Mouse (Mus musculus): Measurements from ENCODE around the gene Rtcb. TPM values are rescaled to one million over a fixed set of nuclear protein-coding genes. Genes with fewer than 3 reads are reported as not detected.

Gene Rtcb
- polyA plus RNA-seq, 2 experiments, result 172 to 174 TPM

- Histone ChIP-seq H3K9me3 (ENCODE audit: control insufficient read depth, low read length) (no peaks in the 10 kb centered on the region), H3K4me1 (ENCODE audit: control insufficient read depth, insufficient read depth, low read length) (no peaks in the 10 kb centered on the region), H3K27ac (replicated peaks; ENCODE audit: low read depth, low read length) (no peak overlapping the region), H3K4me2 (replicated peaks; ENCODE audit: low read depth, low read length, severe bottlenecking) (no peak overlapping the region), H3K4me3 (replicated peaks; ENCODE audit: low read length) (no peak overlapping the region), H3K9ac (ENCODE audit: low read depth, low read length, severe bottlenecking) (no peak overlapping the region), H3K36me3 (ENCODE audit: control insufficient read depth, insufficient read depth, low read length) (peaks cover 90% of the 10 kb centered on the region), H3K27me3 (ENCODE audit: control insufficient read depth, insufficient read depth, low read length) (no peaks in the 10 kb centered on the region)
- no peak for ATAC-seq (ENCODE audit: low FRiP score, low read depth)
- no peak for DNase-seq (ENCODE audit: low spot score)
- WGBS, result 95% methylated on average over 8 of the region's 8 CpGs
- no peak for TF ChIP-seq POLR2A (IDR thresholded peaks at IDR 0.05; ENCODE audit: borderline replicate concordance, extremely low read depth, insufficient read depth, insufficient read length)
Measured at GRCm38 (mm10) chr10:85948483-85949196, 9.0 kb downstream of the Rtcb start.

- ATAC-seq (ENCODE audit: low FRiP score, low read depth), result no peak
- no peak for TF ChIP-seq POLR2A (IDR thresholded peaks at IDR 0.05; ENCODE audit: borderline replicate concordance, extremely low read depth, insufficient read depth, insufficient read length)
- no peaks in the 10 kb centered on the region for H3K27me3 ChIP-seq (ENCODE audit: control insufficient read depth, insufficient read depth, low read length)
- H3K36me3 ChIP-seq (ENCODE audit: control insufficient read depth, insufficient read depth, low read length), result peaks cover 52% of the 10 kb centered on the region
- no peak overlapping the region for H3K27ac ChIP-seq (replicated peaks; ENCODE audit: low read depth, low read length)
- 0 out of 2 replicates have a peak, but pooled peaks cover 6% of the 10 kb centered on the region for H3K9me3 ChIP-seq (ENCODE audit: control insufficient read depth, low read length)
- H3K4me1 ChIP-seq (ENCODE audit: control insufficient read depth, insufficient read depth, low read length), result no peaks in the 10 kb centered on the region
- H3K4me3 ChIP-seq (replicated peaks; ENCODE audit: low read length), result no peak overlapping the region
- no peak overlapping the region for H3K9ac ChIP-seq (ENCODE audit: low read depth, low read length, severe bottlenecking)
- 83% methylated on average over 6 of the region's 6 CpGs for WGBS
- no peak overlapping the region for H3K4me2 ChIP-seq (replicated peaks; ENCODE audit: low read depth, low read length, severe bottlenecking)
- no peak for DNase-seq (ENCODE audit: low spot score)
Measured at GRCm38 (mm10) chr10:85936280-85936965, 21.2 kb downstream of the Rtcb start.

- peaks cover 4% of the 10 kb centered on the region; the same call in 1 of the 2 replicates for H3K4me1 ChIP-seq (ENCODE audit: control insufficient read depth, insufficient read depth, low read length)
- H3K4me3 ChIP-seq (replicated peaks; ENCODE audit: low read length), result no peak overlapping the region
- no peak overlapping the region for H3K9ac ChIP-seq (ENCODE audit: low read depth, low read length, severe bottlenecking)
- H3K9me3 ChIP-seq (ENCODE audit: control insufficient read depth, low read length), result no peaks in the 10 kb centered on the region
- TF ChIP-seq POLR2A (IDR thresholded peaks at IDR 0.05; ENCODE audit: borderline replicate concordance, extremely low read depth, insufficient read depth, insufficient read length), result no peak
- no peak for DNase-seq (ENCODE audit: low spot score)
- H3K27ac ChIP-seq (replicated peaks; ENCODE audit: low read depth, low read length), result no peak overlapping the region
- peaks cover 17% of the 10 kb centered on the region for H3K27me3 ChIP-seq (ENCODE audit: control insufficient read depth, insufficient read depth, low read length)
- ATAC-seq (ENCODE audit: low FRiP score, low read depth), result no peak
- WGBS, result 91% methylated on average over 11 of the region's 11 CpGs
- H3K4me2 ChIP-seq (replicated peaks; ENCODE audit: low read depth, low read length, severe bottlenecking), result no peak overlapping the region
- H3K36me3 ChIP-seq (ENCODE audit: control insufficient read depth, insufficient read depth, low read length), result no peaks in the 10 kb centered on the region
Measured at GRCm38 (mm10) chr10:85929962-85930361, 27.7 kb downstream of the Rtcb start.

- peak overlapping the region; percentile 54 for H3K4me3 ChIP-seq (replicated peaks; ENCODE audit: low read length)
- H3K4me2 ChIP-seq (replicated peaks; ENCODE audit: low read depth, low read length, severe bottlenecking), result peak overlapping the region; percentile 98
- ATAC-seq (ENCODE audit: low FRiP score, low read depth) (no peak), DNase-seq (ENCODE audit: low spot score) (no peak)
- no peak for TF ChIP-seq POLR2A (IDR thresholded peaks at IDR 0.05; ENCODE audit: borderline replicate concordance, extremely low read depth, insufficient read depth, insufficient read length)
- H3K27me3 ChIP-seq (ENCODE audit: control insufficient read depth, insufficient read depth, low read length), result peaks cover 17% of the 10 kb centered on the region
- WGBS, result 37% methylated on average over 11 of the region's 11 CpGs
- no peak overlapping the region for H3K27ac ChIP-seq (replicated peaks; ENCODE audit: low read depth, low read length)
- H3K9ac ChIP-seq (ENCODE audit: low read depth, low read length, severe bottlenecking), result no peak overlapping the region
- H3K9me3 ChIP-seq (ENCODE audit: control insufficient read depth, low read length), result no peaks in the 10 kb centered on the region
- H3K4me1 ChIP-seq (ENCODE audit: control insufficient read depth, insufficient read depth, low read length), result peaks cover 4% of the 10 kb centered on the region; the same call in 1 of the 2 replicates
- H3K36me3 ChIP-seq (ENCODE audit: control insufficient read depth, insufficient read depth, low read length), result no peaks in the 10 kb centered on the region
Measured at GRCm38 (mm10) chr10:85929208-85929591, 28.4 kb downstream of the Rtcb start.

- peak; percentile 62; the same call in 1 of the 2 replicates for ATAC-seq (ENCODE audit: low FRiP score, low read depth)
- 1% methylated on average over 49 of the region's 63 CpGs for WGBS
- Histone ChIP-seq H3K4me1 (ENCODE audit: control insufficient read depth, insufficient read depth, low read length) (peaks cover 4% of the 10 kb centered on the region; the same call in 1 of the 2 replicates), H3K4me2 (replicated peaks; ENCODE audit: low read depth, low read length, severe bottlenecking) (peak overlapping the region; percentile 98), H3K36me3 (ENCODE audit: control insufficient read depth, insufficient read depth, low read length) (no peaks in the 10 kb centered on the region), H3K9me3 (ENCODE audit: control insufficient read depth, low read length) (no peaks in the 10 kb centered on the region), H3K9ac (ENCODE audit: low read depth, low read length, severe bottlenecking) (peak overlapping the region; percentile 44), H3K27me3 (ENCODE audit: control insufficient read depth, insufficient read depth, low read length) (peaks cover 17% of the 10 kb centered on the region), H3K4me3 (replicated peaks; ENCODE audit: low read length) (peak overlapping the region; percentile 54), H3K27ac (replicated peaks; ENCODE audit: low read depth, low read length) (no peak overlapping the region)
- no peak for TF ChIP-seq POLR2A (IDR thresholded peaks at IDR 0.05; ENCODE audit: borderline replicate concordance, extremely low read depth, insufficient read depth, insufficient read length)
- peak; percentile 44 for DNase-seq (ENCODE audit: low spot score)
Measured at GRCm38 (mm10) chr10:85928499-85929207, 29.0 kb downstream of the Rtcb start.

Measured in limb, embryonic 14.5 days (tissue).